Mouse (Mus musculus) telencephalon, adult 2 months (tissue): Measurements from ENCODE around the gene Cacul1.
"Not testable (repeated sequence)": the region's sequence is repeated elsewhere in the genome, so short reads cannot be mapped to it uniquely, and the experiment has no call there.

Experiments used
- DNase-seq: peaks from one replicate; pipeline ENCODE4 v3.0.0-alpha.2; 2011; ENCODE audit warnings: low read depth, low spot score

Cacul1 gene

GRCm38 (mm10) chr19:60580582-60581339 lies at the start of gene Cacul1:
TSS of gene Cacul1 (minus strand) at chr19:60581025.
- peak; percentile 98 for DNase-seq

GRCm38 (mm10) chr19:60619420-60619819 lies 38.6 kb upstream of the Cacul1 start:
- DNase-seq, result no peak

- DNase-seq, result no peak
Measured at GRCm38 (mm10) chr19:60617007-60617406, 36.2 kb upstream of the Cacul1 start.

- no peak for DNase-seq
Measured at GRCm38 (mm10) chr19:60615470-60616200, 34.8 kb upstream of the Cacul1 start.

- DNase-seq, result no peak
Measured at GRCm38 (mm10) chr19:60611525-60612215, 30.8 kb upstream of the Cacul1 start.

GRCm38 (mm10) chr19:60608766-60609165 lies 27.9 kb upstream of the Cacul1 start:
- DNase-seq, result no peak

- no peak for DNase-seq
Measured at GRCm38 (mm10) chr19:60603586-60603985, 22.8 kb upstream of the Cacul1 start.

- DNase-seq, result not testable (repeated sequence)
Measured at GRCm38 (mm10) chr19:60602066-60602465, 21.2 kb upstream of the Cacul1 start.

- no peak for DNase-seq
Measured at GRCm38 (mm10) chr19:60598025-60598697, 17.3 kb upstream of the Cacul1 start.

- no peak for DNase-seq
Measured at GRCm38 (mm10) chr19:60589646-60590045, 8.8 kb upstream of the Cacul1 start.

- no peak for DNase-seq
Measured at GRCm38 (mm10) chr19:60586652-60587051, 5.8 kb upstream of the Cacul1 start.

- DNase-seq, result no peak
Measured at GRCm38 (mm10) chr19:60583201-60583600, 2.4 kb upstream of the Cacul1 start.

- no peak for DNase-seq
Measured at GRCm38 (mm10) chr19:60581377-60582290, 809 bp upstream of the Cacul1 start.

GRCm38 (mm10) chr19:60579771-60580581 lies 849 bp downstream of the Cacul1 start:
- DNase-seq, result no peak

- DNase-seq, result no peak
Measured at GRCm38 (mm10) chr19:60576741-60577140, 4.1 kb downstream of the Cacul1 start.

GRCm38 (mm10) chr19:60560497-60560896 lies 20.3 kb downstream of the Cacul1 start:
- no peak for DNase-seq

- DNase-seq, result peak; percentile 15
Measured at GRCm38 (mm10) chr19:60554866-60555438, 25.9 kb downstream of the Cacul1 start.

GRCm38 (mm10) chr19:60553501-60553900 lies 27.3 kb downstream of the Cacul1 start:
- DNase-seq, result peak; percentile 16

- DNase-seq, result no peak
Measured at GRCm38 (mm10) chr19:60543302-60543701, 37.5 kb downstream of the Cacul1 start.
